ENCODE assay signal across 26 mouse cellular contexts in the genomic region with DNA sequence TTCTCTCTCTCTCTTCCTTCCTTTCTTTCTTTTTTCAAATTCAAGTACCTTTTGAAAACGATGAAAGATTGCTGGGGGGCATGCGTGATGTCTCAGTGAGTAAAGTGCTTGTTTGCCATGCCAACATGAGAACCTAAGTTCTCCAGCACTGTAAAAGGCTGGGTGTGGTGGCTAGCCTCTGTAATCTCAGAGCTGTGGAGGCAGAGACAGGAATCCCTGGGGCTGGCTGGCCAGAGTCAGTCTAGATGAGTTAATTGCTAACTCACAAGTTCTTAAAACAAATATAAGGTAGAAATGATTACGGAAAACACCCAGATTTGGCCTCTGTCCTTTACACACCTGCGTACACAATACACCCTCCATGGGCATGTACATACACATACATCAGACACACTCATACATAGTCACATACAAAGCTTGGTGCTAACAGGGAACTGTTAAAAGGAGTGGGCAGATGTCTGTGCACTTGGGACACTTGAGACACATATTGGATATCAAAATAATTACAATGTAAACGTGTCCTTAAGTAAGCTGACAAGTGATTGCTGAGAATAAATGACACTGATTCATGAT. TPM values are rescaled to one million over a fixed set of nuclear protein-coding genes. Genes with fewer than 3 reads are reported as not detected.
DNase-seq lines count a peak whose midpoint lies in the region; ATAC-seq and TF ChIP-seq lines count a peak whose summit lies in the region.
"Had no signal": no experiment of that assay in that cellular context is flagged by ENCODE, and none has a peak within 500 bp of the region (broad histone marks: within the 10 kb centered on the region; RNA-seq: fewer than 3 reads in every experiment).

No protein-coding gene starts in this region.

- H3K4me1 ChIP-seq in liver, embryonic 16.5 days (ENCODE audit: control insufficient read depth, low read depth, low read length): no peaks in the 10 kb centered on the region
- peaks cover 8% of the 10 kb centered on the region for H3K4me1 ChIP-seq in liver, postnatal 0 days (ENCODE audit: insufficient read depth)
- H3K4me1 ChIP-seq in intestine, embryonic 15.5 days (replicated peaks): no peaks in the 10 kb centered on the region
- H3K4me1 ChIP-seq in intestine, embryonic 16.5 days (ENCODE audit: control insufficient read depth, insufficient read depth, low read length): no peaks in the 10 kb centered on the region
- H3K4me1 ChIP-seq in stomach, embryonic 15.5 days: no peaks in the 10 kb centered on the region
- H3K4me1 ChIP-seq in hindbrain, embryonic 16.5 days (ENCODE audit: control insufficient read depth, insufficient read depth, low read depth, low read length): no peaks in the 10 kb centered on the region
- H3K4me1 ChIP-seq: embryonic facial prominence, embryonic 12.5 days; embryonic facial prominence, embryonic 15.5 days; heart, embryonic 12.5 days; heart, embryonic 15.5 days had no signal

- H3K9ac ChIP-seq in liver, embryonic 16.5 days (ENCODE audit: low read depth, low read length): no peak overlapping the region
- H3K9ac ChIP-seq in liver, postnatal 0 days (replicated peaks): no peak overlapping the region
- no peak overlapping the region for H3K9ac ChIP-seq in intestine, embryonic 15.5 days
- H3K9ac ChIP-seq in intestine, embryonic 16.5 days (ENCODE audit: low read depth, low read length): no peak overlapping the region
- H3K9ac ChIP-seq in stomach, embryonic 15.5 days: no peak overlapping the region
- no peak overlapping the region for H3K9ac ChIP-seq in hindbrain, embryonic 16.5 days (ENCODE audit: low read depth, low read length)
- H3K9ac ChIP-seq: embryonic facial prominence, embryonic 12.5 days; embryonic facial prominence, embryonic 15.5 days; forebrain, postnatal 0 days; heart, embryonic 12.5 days; heart, embryonic 15.5 days had no signal

- no peak overlapping the region for H3K4me2 ChIP-seq in liver, embryonic 16.5 days (ENCODE audit: low read depth, low read length)
- no peak overlapping the region for H3K4me2 ChIP-seq in liver, postnatal 0 days (ENCODE audit: low read depth, low read length)
- no peak overlapping the region for H3K4me2 ChIP-seq in intestine, embryonic 15.5 days (replicated peaks)
- no peak overlapping the region for H3K4me2 ChIP-seq in intestine, embryonic 16.5 days (ENCODE audit: low read depth, low read length)
- H3K4me2 ChIP-seq in stomach, embryonic 15.5 days: no peak overlapping the region
- no peak overlapping the region for H3K4me2 ChIP-seq in hindbrain, embryonic 16.5 days (ENCODE audit: low read length)
- H3K4me2 ChIP-seq: embryonic facial prominence, embryonic 12.5 days; embryonic facial prominence, embryonic 15.5 days; heart, embryonic 12.5 days; heart, embryonic 15.5 days had no signal

- no peaks in the 10 kb centered on the region for H3K36me3 ChIP-seq in liver, embryonic 16.5 days (ENCODE audit: control insufficient read depth, insufficient read depth)
- no peaks in the 10 kb centered on the region for H3K36me3 ChIP-seq in liver, postnatal 0 days (replicated peaks; ENCODE audit: insufficient read depth, low read length)
- H3K36me3 ChIP-seq in intestine, embryonic 15.5 days: no peaks in the 10 kb centered on the region
- H3K36me3 ChIP-seq in intestine, embryonic 16.5 days (ENCODE audit: control insufficient read depth, insufficient read depth, low read length): no peaks in the 10 kb centered on the region
- no peaks in the 10 kb centered on the region for H3K36me3 ChIP-seq in stomach, embryonic 15.5 days
- H3K36me3 ChIP-seq in hindbrain, embryonic 16.5 days (ENCODE audit: control insufficient read depth, insufficient read depth, low read length): no peaks in the 10 kb centered on the region
- H3K36me3 ChIP-seq: embryonic facial prominence, embryonic 12.5 days; embryonic facial prominence, embryonic 15.5 days; heart, embryonic 12.5 days; heart, embryonic 15.5 days had no signal

- WGBS in liver, embryonic 16.5 days (ENCODE audit: insufficient replicate concordance): 57% methylated on average over 5 of the region's 5 CpGs
- WGBS in liver, postnatal 0 days (ENCODE audit: insufficient replicate concordance): 58% methylated on average over 5 of the region's 5 CpGs
- 62% methylated on average over 5 of the region's 5 CpGs for WGBS in intestine, embryonic 15.5 days
- WGBS in intestine, embryonic 16.5 days: 61% methylated on average over 5 of the region's 5 CpGs
- 58% methylated on average over 5 of the region's 5 CpGs for WGBS in stomach, embryonic 15.5 days
- 87% methylated on average over 5 of the region's 5 CpGs for WGBS in hindbrain, embryonic 16.5 days

- TF ChIP-seq CTCF in liver, postnatal 0 days (IDR thresholded peaks at IDR 0.05; ENCODE audit: low read depth): no peak

- H3K4me3 ChIP-seq in liver, embryonic 16.5 days (ENCODE audit: low read depth, low read length): no peak overlapping the region
- H3K4me3 ChIP-seq in liver, postnatal 0 days (ENCODE audit: low read depth, low read length): no peak overlapping the region
- no peak overlapping the region for H3K4me3 ChIP-seq in intestine, embryonic 15.5 days (replicated peaks)
- no peak overlapping the region for H3K4me3 ChIP-seq in intestine, embryonic 16.5 days (ENCODE audit: low read length)
- H3K4me3 ChIP-seq in stomach, embryonic 15.5 days (replicated peaks): no peak overlapping the region
- no peak overlapping the region for H3K4me3 ChIP-seq in hindbrain, embryonic 16.5 days (ENCODE audit: low read length)
- H3K4me3 ChIP-seq: embryonic facial prominence, embryonic 12.5 days; embryonic facial prominence, embryonic 15.5 days; gastrocnemius, adult 2 months; heart, embryonic 12.5 days; heart, embryonic 15.5 days had no signal

- no peak overlapping the region for H3K27ac ChIP-seq in liver, embryonic 16.5 days (ENCODE audit: low read length)
- H3K27ac ChIP-seq in liver, postnatal 0 days (ENCODE audit: low read depth): no peak overlapping the region
- H3K27ac ChIP-seq in intestine, embryonic 15.5 days: no peak overlapping the region
- H3K27ac ChIP-seq in intestine, embryonic 16.5 days (ENCODE audit: low read length): no peak overlapping the region
- H3K27ac ChIP-seq in stomach, embryonic 15.5 days: no peak overlapping the region
- H3K27ac ChIP-seq in hindbrain, embryonic 16.5 days (ENCODE audit: low read depth, low read length): no peak overlapping the region
- H3K27ac ChIP-seq: embryonic facial prominence, embryonic 12.5 days; embryonic facial prominence, embryonic 15.5 days; gastrocnemius, adult 2 months; heart, embryonic 15.5 days had no signal

- peak; percentile 44 for ATAC-seq in liver, embryonic 16.5 days (ENCODE audit: low read depth)
- ATAC-seq in liver, postnatal 0 days: no peak
- peak; percentile 79 for ATAC-seq in intestine, embryonic 15.5 days
- ATAC-seq in intestine, embryonic 16.5 days: peak; percentile 85
- ATAC-seq in stomach, embryonic 15.5 days (ENCODE audit: insufficient read depth, low FRiP score, low read depth): peak; percentile 66
- ATAC-seq in hindbrain, embryonic 16.5 days: no peak
- ATAC-seq: CD4-positive, CD25-positive, alpha-beta regulatory T cell, adult 4 months; forebrain, embryonic 14.5 days; forebrain, postnatal 0 days had no signal

- no peak for TF ChIP-seq EP300 in liver, postnatal 0 days (IDR thresholded peaks at IDR 0.05; ENCODE audit: low read depth)

- no peaks in the 10 kb centered on the region for H3K9me3 ChIP-seq in liver, embryonic 16.5 days (replicated peaks; ENCODE audit: control insufficient read depth, low read length)
- no peaks in the 10 kb centered on the region for H3K9me3 ChIP-seq in liver, postnatal 0 days (ENCODE audit: low read length)
- no peaks in the 10 kb centered on the region for H3K9me3 ChIP-seq in intestine, embryonic 15.5 days
- no peaks in the 10 kb centered on the region for H3K9me3 ChIP-seq in intestine, embryonic 16.5 days (ENCODE audit: control insufficient read depth, low read length)
- H3K9me3 ChIP-seq in stomach, embryonic 15.5 days: no peaks in the 10 kb centered on the region
- H3K9me3 ChIP-seq in hindbrain, embryonic 16.5 days (ENCODE audit: control insufficient read depth, low read length): no peaks in the 10 kb centered on the region
- H3K9me3 ChIP-seq: embryonic facial prominence, embryonic 12.5 days; embryonic facial prominence, embryonic 15.5 days; heart, embryonic 12.5 days; heart, embryonic 15.5 days had no signal

- DNase-seq in liver, postnatal 0 days: no peak
- no peak for DNase-seq in kidney, adult 8-10 months
- no peak for DNase-seq in neural tube, embryonic 10.5 days (ENCODE audit: extremely low spot score, low spot score)
- DNase-seq: adrenal gland, adult 2 months; adrenal gland, postnatal 14 days; cerebellum, adult 11 months; cerebellum, adult 2 months; cerebellum, adult 9-11 months; cerebellum, postnatal 25 days; forebrain, postnatal 0 days; gastrocnemius, adult 2 months; gastrocnemius, postnatal 14 days; heart, adult 18-20 months; heart, postnatal 10 days; heart, postnatal 4 days had no signal

- H3K27me3 ChIP-seq in liver, embryonic 16.5 days (ENCODE audit: control insufficient read depth, insufficient read depth, low read depth, low read length): no peaks in the 10 kb centered on the region
- H3K27me3 ChIP-seq in liver, postnatal 0 days (ENCODE audit: insufficient read depth, low read length): no peaks in the 10 kb centered on the region
- no peaks in the 10 kb centered on the region for H3K27me3 ChIP-seq in intestine, embryonic 15.5 days (replicated peaks)
- H3K27me3 ChIP-seq in intestine, embryonic 16.5 days (replicated peaks; ENCODE audit: control insufficient read depth, insufficient read depth, low read length): no peaks in the 10 kb centered on the region
- H3K27me3 ChIP-seq in stomach, embryonic 15.5 days (replicated peaks): no peaks in the 10 kb centered on the region
- H3K27me3 ChIP-seq in hindbrain, embryonic 16.5 days (replicated peaks; ENCODE audit: control insufficient read depth, insufficient read depth, low read length): no peaks in the 10 kb centered on the region
- H3K27me3 ChIP-seq: embryonic facial prominence, embryonic 12.5 days; embryonic facial prominence, embryonic 15.5 days; heart, embryonic 15.5 days had no signal

RNA-seq across cellular contexts. Expression of a gene that starts 9.1 kb away (rescaled TPM):
- 9.0 and 9.2 TPM in 2 replicates for polyA plus RNA-seq in liver, embryonic 16.5 days (2015; fragmentation: Nextera tagmentation; extraction: Ambion mirVana)
- 10.8 and 12.0 TPM in 2 replicates for polyA plus RNA-seq in liver, postnatal 0 days (2015; fragmentation: Nextera tagmentation; extraction: Ambion mirVana)
- 11.5 and 12.4 TPM in 2 replicates for polyA plus RNA-seq in intestine, embryonic 15.5 days (2015; fragmentation: Nextera tagmentation; extraction: Ambion mirVana)
- polyA plus RNA-seq in intestine, embryonic 16.5 days (2015; fragmentation: Nextera tagmentation; extraction: Ambion mirVana): 11.9 and 12.9 TPM in 2 replicates
- 9.4 and 10.7 TPM in 2 replicates for polyA plus RNA-seq in stomach, embryonic 15.5 days (2015; fragmentation: Nextera tagmentation; extraction: Ambion mirVana)
- 6.6 and 6.9 TPM in 2 replicates for polyA plus RNA-seq in hindbrain, embryonic 16.5 days (2015; fragmentation: Nextera tagmentation; extraction: Ambion mirVana)

Comparison
In these comparisons a context has a peak if more than half of its experiments do, and no peak if none do; other contexts are left out.
1. ATAC-seq: peak in liver, embryonic 16.5 days (single experiment), intestine, embryonic 15.5 days (single experiment), intestine, embryonic 16.5 days (single experiment) and stomach, embryonic 15.5 days (single experiment); none in liver, postnatal 0 days (single experiment) and hindbrain, embryonic 16.5 days (single experiment).